Mouse (Mus musculus) ES-CJ7 (cell line): Measurements from ENCODE around the gene Izumo3.
"Not testable (repeated sequence)": the region's sequence is repeated elsewhere in the genome, so short reads cannot be mapped to it uniquely, and the experiment has no call there.

Experiments
- DNase-seq: peaks from one replicate; pipeline ENCODE4 v3.0.0; 2011; ENCODE audit warnings: low read depth, low spot score

The Izumo3 gene

GRCm38 (mm10) chr4:92147134-92147533 is at the start of gene Izumo3:
Izumo3 (minus strand) TSS chr4:92147234.
- no peak for DNase-seq

DNA sequence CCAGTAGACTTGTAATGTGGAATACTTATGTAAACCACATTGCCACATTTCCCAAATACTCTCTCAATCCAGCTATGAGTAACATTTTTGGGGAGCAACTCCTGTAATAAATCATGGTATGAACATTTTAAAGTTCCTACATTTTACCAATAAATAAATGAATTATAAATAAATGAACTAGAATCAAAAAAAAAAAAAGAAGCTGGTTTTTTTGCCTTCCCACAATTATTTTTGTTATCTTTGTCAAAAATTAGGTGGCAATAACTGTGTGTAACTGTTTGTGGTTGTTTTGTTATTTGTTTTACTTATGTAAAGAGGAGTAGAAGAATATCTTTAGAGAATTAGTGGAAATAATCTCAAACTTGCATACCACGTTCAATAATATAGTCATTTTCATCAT is 44.6 kb upstream of the Izumo3 start, which contains the start of gene Gm12666:
TSS of gene Gm12666 (minus strand) at position 101 of the 400 bp plus-strand sequence.
- DNase-seq = not testable (repeated sequence)

GRCm38 (mm10) chr4:92152646-92153045 is 5.6 kb upstream of the Izumo3 start:
- DNase-seq = no peak

DNA sequence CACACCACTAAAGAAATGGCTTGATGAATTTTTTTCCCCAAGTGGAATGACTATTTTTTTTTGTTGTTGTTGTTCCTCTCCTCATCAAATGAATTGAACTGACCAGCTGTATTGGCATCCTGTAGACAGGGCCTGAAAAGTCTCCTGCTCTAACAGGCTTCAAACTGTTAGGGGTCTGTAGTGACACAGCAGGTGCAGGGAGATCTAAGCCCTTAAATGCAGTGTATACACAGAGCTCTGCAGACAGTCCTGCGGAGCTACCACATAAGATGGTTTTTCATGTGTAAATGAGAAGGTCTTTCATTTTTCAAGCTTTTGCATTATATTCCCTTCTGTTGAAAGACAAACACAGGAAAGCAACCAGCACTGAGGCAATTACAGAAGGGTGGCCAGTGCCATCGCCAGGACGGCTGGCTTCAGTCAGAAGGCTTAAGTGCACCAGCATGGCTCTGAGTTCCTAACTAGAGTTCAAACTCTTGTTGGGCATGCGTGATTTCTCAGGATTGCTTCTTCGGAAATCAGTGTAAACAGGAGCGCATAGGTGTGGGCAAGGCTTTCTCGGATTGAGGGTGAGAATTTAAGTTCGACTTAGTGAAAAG is 35.5 kb downstream of the Izumo3 start:
- no peak for DNase-seq

GRCm38 (mm10) chr4:92097386-92097785 is 49.6 kb downstream of the Izumo3 start:
- DNase-seq = no peak

DNA sequence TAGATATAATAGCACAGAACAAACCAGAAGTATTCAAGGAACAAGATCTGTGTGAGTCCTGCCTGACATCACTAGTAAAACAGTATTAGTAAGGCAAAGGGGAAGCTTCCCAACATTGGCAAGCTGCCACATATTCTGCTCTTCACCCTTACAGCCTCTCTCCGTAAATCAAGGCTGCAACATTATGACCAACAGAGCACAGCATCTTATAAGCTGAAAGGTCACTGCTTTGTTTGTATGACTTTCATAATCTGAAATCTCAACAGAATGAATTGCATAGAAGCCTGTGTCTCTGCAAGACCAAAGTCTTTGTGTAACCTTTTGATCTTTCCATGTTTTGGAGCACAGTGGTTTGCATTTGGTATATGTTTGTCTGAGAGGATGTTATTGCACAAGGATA is 51.1 kb downstream of the Izumo3 start:
- no peak for DNase-seq
